Mouse (Mus musculus): ENCODE data around the gene Gm20379. TPM values are rescaled to one million over a fixed set of nuclear protein-coding genes. Genes with fewer than 3 reads are reported as not detected.

The Gm20379 gene
- total RNA-seq, 2 experiments from 2014 or later: not detected

DNA sequence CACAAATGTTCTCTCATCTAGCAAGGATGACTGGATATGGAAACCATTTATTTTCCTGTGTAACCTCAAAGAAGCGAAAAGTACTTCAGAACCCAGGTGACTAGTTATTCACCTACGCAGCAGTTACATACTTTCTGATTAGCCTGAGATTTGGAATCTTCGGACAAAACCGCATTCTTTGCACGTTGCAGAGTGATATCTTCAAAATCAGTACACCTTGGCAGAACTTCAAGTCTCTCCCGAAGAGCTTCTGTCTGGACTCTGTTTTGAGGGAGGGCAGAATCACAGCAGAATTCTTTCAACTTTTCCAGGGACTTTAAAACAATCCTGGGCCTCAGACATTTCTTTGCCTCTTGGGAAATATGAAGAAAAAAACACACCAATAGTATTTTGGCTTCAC, 45.3 kb downstream of the Gm20379 start:
- no peak overlapping the region for H3K27ac ChIP-seq
- TF ChIP-seq CTCF (conservative IDR thresholded peaks at IDR 0.05): no peak
- no peak for DNase-seq (ENCODE audit: low spot score in 2 of 2)
- H3K4me3 ChIP-seq: no peak overlapping the region

DNA sequence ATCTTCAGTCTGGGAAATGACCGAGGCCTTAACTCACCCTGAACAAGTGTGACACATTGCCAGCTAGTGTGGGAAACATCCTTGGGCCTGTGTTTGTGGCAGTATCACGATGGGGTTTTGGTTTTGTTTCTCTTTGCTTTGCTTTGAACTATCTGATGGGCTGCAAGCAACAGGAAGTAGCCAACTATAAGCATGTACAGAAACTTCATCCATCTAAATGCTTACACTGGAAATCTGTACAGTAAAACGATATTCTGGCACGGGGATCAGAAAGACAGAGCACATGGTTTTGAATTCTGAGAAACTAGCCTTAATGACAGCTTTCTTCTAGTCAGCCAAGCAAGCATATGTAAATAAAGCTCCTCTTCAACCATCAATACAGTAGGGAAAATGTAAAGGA, 48.2 kb downstream of the Gm20379 start:
- Histone ChIP-seq H3K4me3 (peak overlapping the region; percentile 95), H3K27ac (peak overlapping the region; percentile 96)
- DNase-seq (ENCODE audit: low spot score in 2 of 2): no peak
- TF ChIP-seq CTCF (conservative IDR thresholded peaks at IDR 0.05): no peak

GRCm38 (mm10) chr13:92354456-92355271, 48.9 kb downstream of the Gm20379 start, which contains the start of the genes Dhfr and Msh3:
Dhfr (plus strand) TSS chr13:92354726.
Msh3 (minus strand) TSS chr13:92355003.
- Histone ChIP-seq H3K4me3 (peak within 1 kb of the TSS; percentile 95), H3K27ac (peak within 1 kb of the TSS; percentile 96)
- peak; percentile 96 to 97 for DNase-seq (ENCODE audit: low spot score in 2 of 2)
- TF ChIP-seq CTCF (conservative IDR thresholded peaks at IDR 0.05): peak; percentile 87

- DNase-seq (ENCODE audit: low spot score in 2 of 2): no peak
- no peak for TF ChIP-seq CTCF (conservative IDR thresholded peaks at IDR 0.05)
- H3K27ac ChIP-seq: peak overlapping the region; percentile 29; the same call in 1 of the 2 replicates
- peak overlapping the region; percentile 95 for H3K4me3 ChIP-seq
Measured at GRCm38 (mm10) chr13:92355272-92355643, 49.5 kb downstream of the Gm20379 start.

DNA sequence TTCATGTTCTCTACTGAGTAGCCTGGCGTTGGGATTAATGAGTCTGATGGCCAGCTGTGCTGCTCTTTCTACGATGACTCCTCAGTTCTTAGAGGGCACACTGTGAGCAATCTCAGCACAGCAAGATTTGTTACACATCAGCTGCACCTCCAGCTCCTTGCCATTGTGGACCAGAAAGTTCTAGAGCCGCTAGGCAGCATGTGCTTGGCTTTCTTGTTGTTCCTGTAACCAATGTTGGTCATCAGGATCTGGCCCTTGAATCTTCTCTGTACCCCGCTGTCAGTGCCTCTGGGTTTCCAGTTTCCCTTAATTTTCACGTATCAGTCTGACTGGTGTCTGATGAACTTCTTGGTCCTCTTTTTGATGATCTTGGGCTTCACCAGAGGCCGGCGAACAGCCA, 50.6 kb downstream of the Gm20379 start:
- H3K4me3 ChIP-seq: no peak overlapping the region
- H3K27ac ChIP-seq: no peak overlapping the region
- no peak for DNase-seq (ENCODE audit: low spot score in 2 of 2)
- no peak for TF ChIP-seq CTCF (conservative IDR thresholded peaks at IDR 0.05)

Other genes starting within 250 kb of the Gm20379 start
- gene Rasgrf2, start 174.3 kb upstream of the Gm20379 start, total RNA-seq (2021): 100 to 1,000 TPM; 131 to 136 TPM
- 1 to 10 TPM; 1.3 to 1.5 TPM for gene Dhfr, start 48.7 kb downstream of the Gm20379 start, total RNA-seq (2021)
- 10 to 100 TPM; 24.6 to 27.8 TPM for gene Msh3, start 49.0 kb downstream of the Gm20379 start, total RNA-seq (2021)
- 10 to 100 TPM; 12.7 to 14.0 TPM for gene Ankrd34b, start 119.9 kb downstream of the Gm20379 start, total RNA-seq (2021)
- 10 to 100 TPM in 1 of 2 experiments, 1 to 10 TPM in 1; 8.8 to 10.7 TPM for gene Fam151b, start 178.0 kb downstream of the Gm20379 start, total RNA-seq (2021)
- gene Zfyve16, start 224.9 kb downstream of the Gm20379 start, total RNA-seq (2021): 10 to 100 TPM; 16.9 to 21.0 TPM